Mouse (Mus musculus): Measurements from ENCODE around the gene Epha4.

DNA sequence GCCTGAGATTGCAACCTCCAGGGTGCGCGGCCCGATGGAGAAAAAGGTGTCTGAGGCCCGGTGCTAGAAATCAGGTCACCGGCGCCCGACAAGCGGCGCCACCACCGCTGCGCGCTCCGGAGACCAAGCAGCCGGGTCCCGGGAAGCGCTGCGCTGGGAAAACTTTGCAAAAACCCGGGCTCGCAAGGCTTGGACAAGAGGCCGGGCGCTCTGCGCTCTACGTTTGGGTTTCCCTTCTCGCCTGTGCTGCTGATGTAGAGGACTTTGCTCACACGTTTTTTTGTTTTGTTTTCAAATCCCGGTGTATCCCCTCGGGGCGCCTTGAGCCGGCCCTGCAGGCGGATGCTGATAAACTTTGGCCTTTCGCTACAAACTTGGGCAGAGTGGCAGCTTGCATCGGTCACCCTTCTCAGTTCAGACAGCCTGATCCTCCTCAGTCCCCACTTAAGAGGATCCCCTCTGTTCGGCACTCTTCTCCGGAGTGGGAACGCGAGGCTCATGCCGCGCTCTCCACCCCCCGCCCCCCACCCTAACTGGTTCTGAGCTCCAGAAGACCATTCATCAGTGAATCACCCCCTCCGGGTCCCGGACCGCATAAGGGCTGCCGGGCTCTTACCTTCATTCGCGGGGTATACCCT, 444 bp downstream of the Epha4 start:
- no peak for TF ChIP-seq CTCF (IDR thresholded peaks at IDR 0.05; ENCODE audit: low read depth, low read length)
- TF ChIP-seq GATA1 (IDR thresholded peaks at IDR 0.05; ENCODE audit: borderline replicate concordance, low read length): no peak
- no peak for TF ChIP-seq TAL1 (conservative IDR thresholded peaks at IDR 0.05; ENCODE audit: low read depth, low read length)
- no peak for TF ChIP-seq POLR2AphosphoS5 (IDR thresholded peaks at IDR 0.05; ENCODE audit: insufficient replicate concordance, low read depth, low read length)
- TF ChIP-seq GATA2 (IDR thresholded peaks at IDR 0.05; ENCODE audit: borderline replicate concordance, low read depth, low read length): no peak
